Mouse (Mus musculus) erythroblast, embryonic 14.5 days (primary cell): ENCODE measurements around the gene Hnrnpm.

ENCODE experiments used
- GATA1 ChIP-seq: IDR thresholded peaks from 2 replicates; pipeline ENCODE4 v1.6.1; 2012; ENCODE audit warnings: low read length, inconsistent platforms, mixed read lengths
- TAL1 ChIP-seq: IDR thresholded peaks from 3 replicates; pipeline ENCODE4 v1.6.1; 2012; ENCODE audit warnings: low read length, inconsistent platforms, mixed read lengths

DNA sequence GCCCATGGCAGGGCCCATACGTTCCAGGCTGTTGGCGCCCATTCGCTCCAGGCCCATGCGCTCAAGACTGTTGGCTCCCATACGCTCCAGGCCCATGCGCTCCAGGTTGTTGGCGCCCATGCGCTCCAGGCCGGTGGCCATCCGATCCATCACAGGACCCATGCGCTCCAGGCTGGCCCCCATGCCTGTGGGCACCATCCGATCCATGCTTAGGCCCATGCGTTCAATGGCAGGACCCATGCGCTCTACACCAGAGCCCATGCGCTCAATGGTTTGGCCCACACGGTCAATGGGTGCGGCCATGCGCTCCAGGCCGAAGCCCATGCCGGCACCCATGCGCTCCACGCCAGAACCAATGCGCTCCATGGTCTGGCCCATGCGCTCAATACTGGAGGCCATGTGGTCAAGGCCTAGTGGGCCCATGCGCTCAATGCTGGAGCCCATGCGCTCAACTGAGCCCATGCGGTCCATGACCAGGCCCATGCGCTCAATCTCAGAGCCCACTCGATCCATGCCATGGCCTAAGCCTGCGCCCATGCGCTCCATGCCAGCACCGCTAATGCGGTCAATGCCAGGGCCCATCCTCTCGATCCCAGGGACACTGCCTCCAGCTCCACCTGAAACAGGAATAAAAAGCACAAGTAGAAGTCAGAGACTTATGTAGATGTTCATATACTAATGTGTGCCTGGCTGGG lies 36.7 kb downstream of the Hnrnpm start:
- TF ChIP-seq TAL1 (no peak), GATA1 (no peak)
